Mouse (Mus musculus) ovary, adult 18-20 months (tissue): ENCODE results near the gene Mtss1l.
A peak's percentile ranks its signal among the peaks of the same experiment; 100 is the strongest.

Experiments used
- DNase-seq: peaks from one replicate; pipeline ENCODE4 v3.0.0; 2022; ENCODE audit warnings: low spot score, mixed read lengths

The Mtss1l gene

GRCm38 (mm10) chr8:110740629-110741175, 19.4 kb downstream of the Mtss1l start:
- no peak for DNase-seq

DNA sequence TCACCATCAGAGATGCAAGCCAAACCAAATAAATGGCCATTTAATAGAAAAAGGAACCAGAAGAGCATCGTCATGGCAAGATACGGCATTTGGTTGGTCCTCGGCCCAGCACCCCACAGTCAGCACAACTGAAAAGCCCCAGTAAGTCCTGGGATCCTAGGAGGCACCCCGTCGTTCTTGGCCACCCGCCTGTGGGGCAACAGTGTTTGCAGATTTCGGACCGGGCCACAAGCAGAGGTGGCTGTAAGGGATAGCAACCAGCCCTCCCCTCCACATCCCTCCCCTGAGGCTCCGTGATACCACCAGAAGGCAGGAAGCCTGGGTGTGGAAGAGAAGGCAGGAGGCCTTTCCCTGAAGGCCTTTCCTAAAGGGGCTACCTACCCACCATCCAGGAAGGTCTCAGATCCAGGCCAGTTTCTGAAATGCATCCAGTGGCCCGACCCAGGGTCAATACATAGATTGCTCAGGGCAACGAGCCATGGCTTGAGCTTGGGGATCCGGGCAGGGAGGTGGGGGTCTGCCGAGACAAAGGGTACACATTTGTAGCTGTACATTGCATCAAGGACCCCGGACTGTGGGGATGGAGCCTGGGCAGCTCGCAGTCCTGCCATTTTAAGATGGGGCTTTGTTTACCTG, 20.7 kb downstream of the Mtss1l start:
- DNase-seq: no peak

- no peak for DNase-seq
Observed at GRCm38 (mm10) chr8:110742452-110742818, 21.2 kb downstream of the Mtss1l start.

GRCm38 (mm10) chr8:110745162-110745561, 23.9 kb downstream of the Mtss1l start:
- no peak for DNase-seq

- no peak for DNase-seq
Observed at GRCm38 (mm10) chr8:110746661-110747060, 25.4 kb downstream of the Mtss1l start.

- DNase-seq: no peak
Observed at GRCm38 (mm10) chr8:110749500-110750170, 28.4 kb downstream of the Mtss1l start.

DNA sequence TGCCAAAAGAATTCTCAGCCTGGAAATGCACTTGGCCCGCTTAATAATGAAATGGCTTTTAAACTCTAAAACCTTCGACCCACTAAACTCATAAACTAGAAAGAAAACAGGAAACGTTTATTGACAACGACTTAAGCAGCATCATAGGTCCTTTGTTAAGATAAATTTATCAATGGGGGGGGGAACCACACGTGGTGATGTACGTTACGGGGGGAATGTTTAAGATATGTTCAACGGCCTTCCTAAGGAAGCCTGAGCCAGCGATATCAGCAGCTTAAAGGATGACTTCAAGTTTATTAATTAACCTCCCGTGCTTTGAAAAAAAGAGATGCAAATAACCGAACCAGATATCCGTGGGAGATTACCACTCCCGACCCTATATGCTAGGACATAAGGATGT, 29.0 kb downstream of the Mtss1l start:
- no peak for DNase-seq

DNA sequence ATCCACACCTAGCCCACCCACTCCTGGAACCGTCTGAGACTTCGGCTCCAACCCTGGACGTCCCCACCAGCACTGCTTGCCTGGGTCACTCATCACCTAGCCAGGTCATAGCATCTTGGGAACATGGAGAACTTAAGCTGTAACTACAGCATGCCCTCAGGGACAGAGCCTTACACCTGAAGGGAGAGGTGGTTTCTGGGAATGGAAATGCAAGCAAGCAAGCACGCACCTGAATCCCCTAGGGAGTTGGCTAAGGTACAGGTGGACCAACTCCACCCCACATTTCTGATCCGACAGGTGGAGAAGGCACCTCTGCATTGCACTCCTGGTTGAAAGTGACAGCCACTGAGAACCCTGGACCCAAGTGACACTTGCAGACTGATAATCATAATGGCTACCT, 30.2 kb downstream of the Mtss1l start:
- no peak for DNase-seq

- DNase-seq: no peak
Observed at GRCm38 (mm10) chr8:110754713-110755112, 33.4 kb downstream of the Mtss1l start.

DNA sequence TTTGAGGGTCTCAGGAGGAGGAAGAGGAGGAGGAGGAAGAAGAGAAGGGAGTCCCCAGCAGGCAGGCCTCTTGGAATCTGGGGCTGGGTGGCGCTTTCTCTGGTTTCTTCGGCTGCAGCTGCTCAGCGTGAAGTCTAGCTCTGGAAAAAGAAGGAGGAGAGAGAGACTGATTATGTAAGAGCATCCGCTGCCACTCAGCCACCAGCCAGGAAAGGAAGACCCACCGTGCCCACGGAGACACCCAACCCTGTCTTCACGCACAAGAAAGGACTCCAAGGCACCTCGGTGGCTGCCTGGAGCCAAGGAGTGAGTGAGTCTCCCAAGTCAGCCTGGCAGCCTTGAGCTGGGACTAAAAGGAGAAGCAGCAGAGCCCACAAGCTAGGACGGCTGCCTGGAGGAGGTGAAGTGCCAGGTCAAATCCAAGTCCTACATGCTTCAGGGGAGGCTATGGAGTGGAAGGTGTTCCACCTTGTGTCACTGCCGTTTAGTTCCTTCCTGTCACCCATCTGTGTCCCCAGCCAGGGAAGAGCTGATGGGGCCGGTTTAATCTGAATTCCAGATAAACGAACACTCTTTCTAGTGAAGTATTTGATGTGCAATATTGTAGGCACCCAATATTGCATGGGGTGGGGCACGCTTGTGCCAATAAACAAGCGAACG, 34.4 kb downstream of the Mtss1l start:
- DNase-seq: no peak

GRCm38 (mm10) chr8:110756196-110756595, 34.9 kb downstream of the Mtss1l start:
- no peak for DNase-seq

DNA sequence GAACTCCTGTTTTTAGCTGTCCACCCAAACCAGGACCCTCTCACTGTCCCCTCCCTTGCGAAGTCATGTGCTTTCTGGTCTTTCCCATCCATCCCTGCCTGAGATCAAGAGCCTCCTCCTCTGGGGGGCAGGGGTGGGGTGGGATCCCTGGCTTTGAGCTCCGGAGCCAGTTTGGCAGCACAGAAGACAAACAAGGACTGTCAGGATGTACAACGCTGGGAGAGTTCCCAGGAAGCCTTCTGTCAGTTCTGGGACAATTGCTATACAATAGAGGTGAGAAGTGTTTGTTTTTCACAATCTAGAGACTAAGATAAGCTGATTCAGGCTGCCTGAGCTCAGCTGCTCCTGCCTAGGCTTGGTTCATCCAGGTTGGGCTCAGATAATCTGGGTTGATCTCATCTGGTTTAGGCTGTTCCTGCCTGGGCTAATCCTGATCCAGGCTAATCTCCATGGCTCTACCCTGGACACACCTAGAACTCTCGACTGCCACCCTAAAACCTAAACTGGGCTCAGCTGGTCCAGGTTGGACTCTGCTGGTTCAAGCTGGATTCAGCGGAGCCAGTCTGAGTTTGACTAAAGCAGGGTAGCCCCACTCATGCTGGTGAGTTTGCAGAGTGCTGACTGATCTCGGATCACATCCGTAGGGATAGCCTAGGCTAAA, 39.1 kb downstream of the Mtss1l start:
- no peak for DNase-seq

- DNase-seq: peak; percentile 52
Observed at GRCm38 (mm10) chr8:110761185-110761584, 39.9 kb downstream of the Mtss1l start.

GRCm38 (mm10) chr8:110761988-110762387, 40.7 kb downstream of the Mtss1l start:
- DNase-seq: no peak

GRCm38 (mm10) chr8:110764671-110765070, 43.4 kb downstream of the Mtss1l start:
- DNase-seq: no peak

DNA sequence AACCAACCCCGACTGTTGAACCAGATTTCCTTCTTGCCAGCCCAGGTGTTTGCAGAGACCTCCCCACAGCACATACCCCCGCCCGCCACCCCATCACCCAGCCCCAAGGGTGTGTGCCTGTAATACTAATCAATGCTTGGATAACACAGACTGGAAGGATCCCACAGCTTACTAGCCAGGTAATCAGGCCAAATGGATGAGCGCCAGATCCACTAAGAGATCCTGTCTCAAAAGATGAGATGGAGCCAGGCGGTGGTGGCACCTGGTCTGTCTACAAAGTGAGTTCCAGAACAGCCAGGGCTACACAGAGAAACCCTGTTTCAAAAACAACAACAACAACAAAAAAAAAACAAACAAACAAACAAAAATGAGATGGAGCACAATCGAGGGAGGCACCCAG, 46.0 kb downstream of the Mtss1l start:
- no peak for DNase-seq

DNA sequence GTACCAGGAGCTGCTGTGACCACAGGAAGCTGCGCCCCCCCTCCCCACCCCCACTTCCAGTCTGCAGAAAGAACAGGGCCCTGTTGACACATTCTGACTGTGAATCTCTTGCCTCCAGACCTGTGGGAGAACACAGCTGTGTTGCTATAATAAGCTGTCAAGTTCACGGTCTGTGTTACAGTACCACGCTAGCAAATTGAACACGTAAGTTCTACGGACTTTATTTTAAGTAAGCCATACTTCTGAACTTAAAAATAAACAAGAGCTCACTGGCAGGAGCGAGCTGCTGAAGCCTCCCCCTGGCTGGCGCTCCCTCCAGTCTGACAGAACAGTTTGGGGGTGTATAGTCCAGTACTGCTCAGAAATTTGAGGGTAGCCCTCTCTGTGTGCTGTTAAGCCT, 51.2 kb downstream of the Mtss1l start:
- no peak for DNase-seq

GRCm38 (mm10) chr8:110774047-110774446, 52.8 kb downstream of the Mtss1l start:
- DNase-seq: no peak

DNA sequence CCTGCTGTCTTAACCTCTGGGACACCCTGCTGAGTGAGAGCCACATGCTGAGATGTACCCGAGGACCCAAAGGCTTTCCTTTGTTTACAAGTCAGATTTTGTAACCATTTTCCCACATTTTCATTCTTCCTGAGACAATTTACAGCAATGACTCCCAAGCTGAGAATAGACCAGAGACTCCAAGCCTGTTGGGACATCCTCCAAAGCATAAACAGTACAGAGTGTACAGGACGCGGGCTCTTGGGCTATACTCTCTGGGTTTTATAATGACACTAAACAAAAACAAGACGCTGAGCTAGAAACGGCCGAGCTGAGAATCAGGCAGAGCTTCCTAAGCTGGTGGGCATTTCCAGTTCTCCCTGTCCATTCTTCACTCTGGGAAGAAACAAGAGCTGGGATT, 53.4 kb downstream of the Mtss1l start:
- DNase-seq: no peak

DNA sequence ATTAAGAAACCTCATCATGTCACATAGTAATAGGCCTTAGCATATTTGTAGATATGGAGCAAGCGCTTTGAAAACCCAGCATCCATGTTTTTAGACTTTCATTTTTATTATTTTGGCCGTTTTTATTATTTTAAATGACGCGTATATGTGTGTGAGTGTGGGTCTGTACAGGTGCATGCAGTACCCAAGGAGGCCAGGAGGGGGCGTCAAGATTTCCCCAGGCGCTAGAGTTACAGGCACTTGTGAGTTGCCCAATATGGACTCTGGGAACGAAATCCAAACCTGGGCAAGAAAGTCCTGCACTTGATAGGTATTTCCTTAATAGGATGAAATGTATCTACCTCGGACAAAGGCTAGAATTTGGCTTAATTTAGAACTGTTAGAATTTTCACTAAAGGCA, 54.0 kb downstream of the Mtss1l start:
- no peak for DNase-seq

DNA sequence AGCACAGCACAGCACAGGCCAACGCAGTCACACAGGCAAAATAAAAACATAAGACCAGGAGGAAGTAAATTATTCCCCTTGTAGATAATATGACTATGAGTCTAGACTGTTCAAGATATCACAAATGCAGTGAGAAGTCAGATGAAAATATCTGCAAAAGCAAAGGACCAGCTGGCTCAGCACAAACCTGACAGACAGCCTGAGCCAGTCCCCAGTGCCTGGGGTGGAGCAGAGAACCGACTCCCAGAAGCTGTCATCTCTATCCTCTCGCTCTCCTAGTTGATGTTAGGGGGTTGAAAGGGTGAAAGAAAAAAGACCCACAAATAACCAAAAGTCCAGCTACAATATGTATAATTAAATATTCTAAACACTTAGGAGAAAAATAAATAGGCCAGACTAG, 54.4 kb downstream of the Mtss1l start:
- DNase-seq: no peak

DNA sequence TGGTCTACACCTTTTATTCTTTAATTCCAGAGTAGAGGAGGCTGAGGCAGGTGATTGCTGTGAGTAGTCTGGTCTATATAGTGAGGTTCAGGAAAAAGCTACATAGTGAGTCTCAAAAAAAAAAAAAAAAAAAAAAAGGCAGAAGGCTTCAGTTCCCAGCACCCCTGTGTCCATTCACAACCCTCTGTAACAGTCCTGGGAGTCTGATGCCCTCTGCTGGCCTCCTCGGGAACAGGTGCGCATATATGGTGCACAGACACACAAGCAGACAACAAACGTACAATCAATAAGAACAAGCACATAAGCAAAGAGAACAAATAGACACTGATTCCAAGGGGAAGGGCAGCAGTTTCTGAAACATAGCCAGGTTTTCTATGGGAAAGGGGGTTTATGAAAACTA, 55.1 kb downstream of the Mtss1l start:
- DNase-seq: no peak
